Mouse (Mus musculus): ENCODE data around the gene Adipoq. TPM values are rescaled to one million over a fixed set of nuclear protein-coding genes. Genes with fewer than 3 reads are reported as not detected.

Gene Adipoq
- total RNA-seq, 1 experiment: 0.22 TPM

DNA sequence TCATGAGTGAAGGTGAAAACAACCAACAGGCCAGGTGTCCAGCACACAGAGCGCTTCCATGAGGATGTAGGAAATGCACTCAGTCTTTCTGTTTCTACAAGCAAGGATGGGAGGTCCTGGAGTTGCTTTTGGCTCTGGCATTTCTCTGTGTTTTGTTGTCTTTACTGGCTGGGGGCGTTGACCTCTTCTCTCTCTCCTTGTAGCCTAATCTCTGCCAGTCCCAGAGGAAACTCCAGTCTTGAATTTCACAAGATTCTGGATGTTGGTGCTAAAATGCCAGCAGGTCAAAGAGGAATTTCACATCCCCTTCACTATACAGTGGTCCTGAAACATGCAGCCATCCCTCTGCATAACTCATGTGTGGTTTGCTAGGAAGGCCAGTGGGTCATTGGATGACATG, 2.6 kb downstream of the Adipoq start:
- no peaks in the 10 kb centered on the region for H3K4me1 ChIP-seq (ENCODE audit: control insufficient read depth in 2 of 2, insufficient read depth in 2 of 2, low read length in 2 of 2, poor library complexity in 1 of 2)
- no peak for DNase-seq (ENCODE audit: low read depth, low spot score)
- no peak overlapping the region for H3K4me3 ChIP-seq (ENCODE audit: insufficient read depth in 1 of 2, low read depth in 1 of 2, low read length in 2 of 2, poor library complexity in 1 of 2, severe bottlenecking in 1 of 2)
- H3K9ac ChIP-seq (ENCODE audit: insufficient read depth, low read depth, low read length, poor library complexity, severe bottlenecking): no peak overlapping the region
- no peaks in the 10 kb centered on the region for H3K9me3 ChIP-seq (ENCODE audit: control insufficient read depth, insufficient read depth, low read depth, low read length)
- no peak overlapping the region for H3K27ac ChIP-seq (ENCODE audit: insufficient read depth, low read depth, low read length, poor library complexity, severe bottlenecking)
- H3K36me3 ChIP-seq (ENCODE audit: control insufficient read depth, insufficient read depth, low read length, poor library complexity, severe bottlenecking): no peaks in the 10 kb centered on the region
- TF ChIP-seq ZNF384 (IDR thresholded peaks at IDR 0.05; ENCODE audit: low read depth, low read length) (no peak), ZC3H11A (IDR thresholded peaks at IDR 0.05; ENCODE audit: borderline replicate concordance, low read depth, low read length) (no peak), MAFK (IDR thresholded peaks at IDR 0.05; ENCODE audit: insufficient read depth, low read depth, low read length) (no peak), HCFC1 (IDR thresholded peaks at IDR 0.05; ENCODE audit: borderline replicate concordance, insufficient read depth, low read length) (no peak), CHD2 (IDR thresholded peaks at IDR 0.05; ENCODE audit: low read depth, low read length) (no peak)
- in situ Hi-C loops (cut with MboI; ENCODE audit: low sequenced_read_pairs in 2 of 2, unreplicated experiment in 2 of 2): no loop called here

GRCm38 (mm10) chr16:23149396-23149795, 3.1 kb downstream of the Adipoq start:
- in situ Hi-C loops (cut with MboI; ENCODE audit: low sequenced_read_pairs in 2 of 2, unreplicated experiment in 2 of 2): no loop called here
- H3K4me3 ChIP-seq (ENCODE audit: insufficient read depth in 1 of 2, low read depth in 1 of 2, low read length in 2 of 2, poor library complexity in 1 of 2, severe bottlenecking in 1 of 2): no peak overlapping the region

GRCm38 (mm10) chr16:23151423-23151822, 5.1 kb downstream of the Adipoq start:
- no peaks in the 10 kb centered on the region for H3K9me3 ChIP-seq (ENCODE audit: control insufficient read depth, insufficient read depth, low read depth, low read length)
- no peak overlapping the region for H3K27ac ChIP-seq (ENCODE audit: insufficient read depth, low read depth, low read length, poor library complexity, severe bottlenecking)
- no peak overlapping the region for H3K4me3 ChIP-seq (ENCODE audit: insufficient read depth in 1 of 2, low read depth in 1 of 2, low read length in 2 of 2, poor library complexity in 1 of 2, severe bottlenecking in 1 of 2)
- DNase-seq (ENCODE audit: low read depth, low spot score): no peak
- TF ChIP-seq ZNF384 (IDR thresholded peaks at IDR 0.05; ENCODE audit: low read depth, low read length): no peak
- TF ChIP-seq CHD2 (IDR thresholded peaks at IDR 0.05; ENCODE audit: low read depth, low read length): no peak
- no peak for TF ChIP-seq ZC3H11A (IDR thresholded peaks at IDR 0.05; ENCODE audit: borderline replicate concordance, low read depth, low read length)
- no peak for TF ChIP-seq MAFK (IDR thresholded peaks at IDR 0.05; ENCODE audit: insufficient read depth, low read depth, low read length)
- no peak for TF ChIP-seq HCFC1 (IDR thresholded peaks at IDR 0.05; ENCODE audit: borderline replicate concordance, insufficient read depth, low read length)
- no peaks in the 10 kb centered on the region for H3K36me3 ChIP-seq (ENCODE audit: control insufficient read depth, insufficient read depth, low read length, poor library complexity, severe bottlenecking)
- no peaks in the 10 kb centered on the region for H3K4me1 ChIP-seq (ENCODE audit: control insufficient read depth in 2 of 2, insufficient read depth in 2 of 2, low read length in 2 of 2, poor library complexity in 1 of 2)
- in situ Hi-C loops (cut with MboI; ENCODE audit: low sequenced_read_pairs in 2 of 2, unreplicated experiment in 2 of 2): loop anchor here in 1 of 2 experiments (25.0 kb wide), 1 partner anchor 261 kb away; no protein-coding TSS in a partner anchor
- H3K9ac ChIP-seq (ENCODE audit: insufficient read depth, low read depth, low read length, poor library complexity, severe bottlenecking): no peak overlapping the region

More at GRCm38 (mm10) chr16:23149396-23149795, 3.1 kb downstream of the Adipoq start:
- Histone ChIP-seq H3K9ac (ENCODE audit: insufficient read depth, low read depth, low read length, poor library complexity, severe bottlenecking) (no peak overlapping the region), H3K27ac (ENCODE audit: insufficient read depth, low read depth, low read length, poor library complexity, severe bottlenecking) (no peak overlapping the region), H3K4me1 (ENCODE audit: control insufficient read depth in 2 of 2, insufficient read depth in 2 of 2, low read length in 2 of 2, poor library complexity in 1 of 2) (no peaks in the 10 kb centered on the region), H3K36me3 (ENCODE audit: control insufficient read depth, insufficient read depth, low read length, poor library complexity, severe bottlenecking) (no peaks in the 10 kb centered on the region), H3K9me3 (ENCODE audit: control insufficient read depth, insufficient read depth, low read depth, low read length) (no peaks in the 10 kb centered on the region)
- TF ChIP-seq MAFK (IDR thresholded peaks at IDR 0.05; ENCODE audit: insufficient read depth, low read depth, low read length) (no peak), CHD2 (IDR thresholded peaks at IDR 0.05; ENCODE audit: low read depth, low read length) (no peak)
- DNase-seq (ENCODE audit: low read depth, low spot score): no peak

GRCm38 (mm10) chr16:23154261-23154660, 7.9 kb downstream of the Adipoq start:
- Histone ChIP-seq H3K4me3 (ENCODE audit: insufficient read depth in 1 of 2, low read depth in 1 of 2, low read length in 2 of 2, poor library complexity in 1 of 2, severe bottlenecking in 1 of 2) (no peak overlapping the region), H3K27ac (ENCODE audit: insufficient read depth, low read depth, low read length, poor library complexity, severe bottlenecking) (no peak overlapping the region), H3K9ac (ENCODE audit: insufficient read depth, low read depth, low read length, poor library complexity, severe bottlenecking) (no peak overlapping the region), H3K4me1 (ENCODE audit: control insufficient read depth in 2 of 2, insufficient read depth in 2 of 2, low read length in 2 of 2, poor library complexity in 1 of 2) (no peaks in the 10 kb centered on the region; a peak in 1 of 4 replicates), H3K9me3 (ENCODE audit: control insufficient read depth, insufficient read depth, low read depth, low read length) (no peaks in the 10 kb centered on the region), H3K36me3 (ENCODE audit: control insufficient read depth, insufficient read depth, low read length, poor library complexity, severe bottlenecking) (no peaks in the 10 kb centered on the region)
- DNase-seq (ENCODE audit: low read depth, low spot score): no peak
- no peak for TF ChIP-seq CHD2 (IDR thresholded peaks at IDR 0.05; ENCODE audit: low read depth, low read length)
- no peak for TF ChIP-seq HCFC1 (IDR thresholded peaks at IDR 0.05; ENCODE audit: borderline replicate concordance, insufficient read depth, low read length)
- TF ChIP-seq MAFK (IDR thresholded peaks at IDR 0.05; ENCODE audit: insufficient read depth, low read depth, low read length): no peak
- TF ChIP-seq ZNF384 (IDR thresholded peaks at IDR 0.05; ENCODE audit: low read depth, low read length): no peak
- no peak for TF ChIP-seq ZC3H11A (IDR thresholded peaks at IDR 0.05; ENCODE audit: borderline replicate concordance, low read depth, low read length)
- in situ Hi-C loops (cut with MboI; ENCODE audit: low sequenced_read_pairs in 2 of 2, unreplicated experiment in 2 of 2): loop anchor here in 1 of 2 experiments (25.0 kb wide), 1 partner anchor 258 kb away; no protein-coding TSS in a partner anchor

GRCm38 (mm10) chr16:23157013-23157412, 10.7 kb downstream of the Adipoq start:
- no peaks in the 10 kb centered on the region for H3K9me3 ChIP-seq (ENCODE audit: control insufficient read depth, insufficient read depth, low read depth, low read length)
- DNase-seq (ENCODE audit: low read depth, low spot score): no peak
- in situ Hi-C loops (cut with MboI; ENCODE audit: low sequenced_read_pairs in 2 of 2, unreplicated experiment in 2 of 2): loop anchor here in 1 of 2 experiments (25.0 kb wide), 1 partner anchor 255 kb away; no protein-coding TSS in a partner anchor
- H3K4me3 ChIP-seq (ENCODE audit: insufficient read depth in 1 of 2, low read depth in 1 of 2, low read length in 2 of 2, poor library complexity in 1 of 2, severe bottlenecking in 1 of 2): no peak overlapping the region
- no peaks in the 10 kb centered on the region for H3K36me3 ChIP-seq (ENCODE audit: control insufficient read depth, insufficient read depth, low read length, poor library complexity, severe bottlenecking)
- H3K4me1 ChIP-seq (ENCODE audit: control insufficient read depth in 2 of 2, insufficient read depth in 2 of 2, low read length in 2 of 2, poor library complexity in 1 of 2): no peaks in the 10 kb centered on the region; a peak in 1 of 4 replicates
- no peak overlapping the region for H3K27ac ChIP-seq (ENCODE audit: insufficient read depth, low read depth, low read length, poor library complexity, severe bottlenecking)
- H3K9ac ChIP-seq (ENCODE audit: insufficient read depth, low read depth, low read length, poor library complexity, severe bottlenecking): no peak overlapping the region
- TF ChIP-seq MAFK (IDR thresholded peaks at IDR 0.05; ENCODE audit: insufficient read depth, low read depth, low read length) (no peak), CHD2 (IDR thresholded peaks at IDR 0.05; ENCODE audit: low read depth, low read length) (no peak), ZC3H11A (IDR thresholded peaks at IDR 0.05; ENCODE audit: borderline replicate concordance, low read depth, low read length) (no peak), ZNF384 (IDR thresholded peaks at IDR 0.05; ENCODE audit: low read depth, low read length) (no peak), HCFC1 (IDR thresholded peaks at IDR 0.05; ENCODE audit: borderline replicate concordance, insufficient read depth, low read length) (no peak)

Measured in ES-E14 (cell line).